Mouse (Mus musculus): ENCODE results near the gene Irf2bp2. TPM values are rescaled to one million over a fixed set of nuclear protein-coding genes. Genes with fewer than 3 reads are reported as not detected.

Irf2bp2 gene
- total RNA-seq (2021), result 100 to 1,000 TPM; 118 to 119 TPM
- long read RNA-seq, experiment 1, full-length matches to known transcripts, result 140 of 166 reads
- long read RNA-seq, experiment 1, partial matches to known transcripts, result 0 of 166 reads
- long read RNA-seq, experiment 1, other reads (novel, unspliced or antisense), result 26 of 166 reads
- long read RNA-seq, experiment 2, full-length matches to known transcripts, result 90 of 151 reads
- long read RNA-seq, experiment 2, partial matches to known transcripts, result 60 of 151 reads
- long read RNA-seq, experiment 2, other reads (novel, unspliced or antisense), result 1 of 151 reads

DNA sequence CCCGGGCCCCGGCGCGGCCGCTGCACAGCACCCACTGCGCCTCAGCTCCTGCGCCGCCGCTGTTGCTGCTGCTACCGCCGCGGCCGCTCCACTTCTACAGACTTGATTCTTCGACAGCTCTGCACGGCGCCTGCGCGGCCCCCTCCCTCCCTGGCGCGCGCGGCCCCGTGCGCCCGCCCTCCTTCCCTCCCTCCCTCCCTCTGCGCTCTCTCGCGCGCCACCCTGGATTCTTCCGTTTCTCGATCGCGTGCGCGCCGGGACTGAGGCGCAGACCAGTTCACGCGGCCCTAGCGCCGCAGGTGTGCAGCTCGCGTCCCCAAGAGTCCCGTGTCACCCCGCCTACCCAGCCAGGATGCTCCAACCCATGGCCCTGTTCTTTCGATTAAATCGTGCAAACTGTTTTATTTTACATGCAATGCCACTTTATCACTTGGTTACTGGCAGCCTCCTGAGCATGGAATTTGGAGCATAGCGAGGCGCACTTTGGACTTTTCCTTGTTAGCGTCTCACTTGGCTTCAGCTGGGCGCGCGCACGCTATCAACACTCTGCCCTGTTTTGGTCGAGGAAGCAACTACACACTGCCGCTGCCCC, at the start of gene Irf2bp2:
Gene Irf2bp2 (minus strand): TSS at position 98 of the 592 bp plus-strand sequence.
- DNase-seq (ENCODE audit: low spot score in 2 of 2), result peak; percentile 92 to 93

DNA sequence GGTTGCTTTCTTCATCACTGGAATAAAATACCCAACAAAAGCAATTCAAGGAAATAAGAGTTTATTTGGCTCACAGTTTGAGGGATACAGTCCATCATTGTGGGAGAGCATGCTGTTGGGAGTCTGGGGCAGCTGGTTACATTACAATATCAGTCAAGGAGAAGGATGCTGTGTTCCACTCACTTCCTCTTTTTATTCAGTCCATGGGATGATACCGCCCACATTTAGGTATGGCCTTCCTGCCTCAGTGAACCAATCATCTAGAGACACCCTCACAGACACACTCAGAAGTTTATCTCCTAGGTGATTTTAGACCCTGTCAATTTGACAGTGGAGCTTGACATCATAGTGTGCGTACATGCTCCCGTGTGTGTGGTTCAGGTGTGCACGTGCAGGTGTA, 48.9 kb upstream of the Irf2bp2 start:
- no peak for DNase-seq (ENCODE audit: low spot score in 2 of 2)

DNA sequence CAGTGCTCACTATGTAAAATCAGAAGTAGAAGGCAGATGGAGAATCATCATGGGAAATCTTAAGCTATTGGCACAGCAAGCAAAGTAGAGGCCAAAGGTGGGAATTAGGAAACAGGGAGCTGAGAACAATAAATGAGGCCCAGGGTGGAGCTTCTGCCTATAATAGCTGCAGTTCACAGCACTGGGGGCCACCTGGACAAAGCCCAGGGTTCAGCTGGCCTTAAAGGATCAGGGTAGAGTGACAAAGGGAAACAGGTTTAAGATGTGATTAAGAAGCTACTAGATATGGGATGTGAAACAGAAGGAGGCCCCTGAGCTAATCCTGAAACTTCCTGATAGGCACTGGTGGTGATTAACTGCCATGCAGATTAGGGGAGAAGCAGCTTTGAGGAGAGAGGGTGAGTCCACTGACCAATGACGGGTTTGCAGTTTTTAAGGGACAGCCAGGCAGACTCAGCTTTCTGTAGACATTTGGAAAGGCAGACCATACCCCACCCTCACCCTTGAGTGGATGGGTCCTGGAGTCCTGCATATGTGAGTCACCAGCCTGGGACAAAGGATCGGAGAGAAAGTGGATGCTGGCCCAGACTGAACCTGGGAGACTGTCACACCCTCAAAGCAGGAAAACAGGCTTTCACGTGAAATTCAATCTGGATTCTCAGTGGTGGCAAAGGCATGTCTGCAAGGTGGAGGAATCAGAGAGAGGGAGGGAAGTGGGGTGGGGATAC, 47.9 kb upstream of the Irf2bp2 start:
- DNase-seq (ENCODE audit: low spot score in 2 of 2), result no peak

DNA sequence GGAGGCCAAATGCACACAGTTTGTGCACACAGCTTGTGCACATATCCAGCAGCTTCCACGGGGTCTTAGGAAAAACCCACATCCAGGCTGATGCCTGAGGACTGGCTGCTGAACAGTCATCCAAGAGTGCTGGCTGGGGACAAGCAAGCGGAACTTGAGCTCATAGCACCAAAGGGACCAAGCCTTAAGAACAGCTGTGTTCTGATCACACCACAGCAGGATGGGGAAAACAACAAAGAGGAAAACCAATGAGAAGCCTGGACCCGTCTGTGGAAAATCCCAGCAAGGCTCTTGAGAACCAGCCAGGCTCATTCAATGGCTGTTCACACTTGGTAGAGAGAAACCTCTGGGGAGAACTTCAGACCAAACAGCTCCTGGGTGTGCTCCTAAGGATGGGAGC, 45.4 kb upstream of the Irf2bp2 start:
- DNase-seq (ENCODE audit: low spot score in 2 of 2), result no peak

DNA sequence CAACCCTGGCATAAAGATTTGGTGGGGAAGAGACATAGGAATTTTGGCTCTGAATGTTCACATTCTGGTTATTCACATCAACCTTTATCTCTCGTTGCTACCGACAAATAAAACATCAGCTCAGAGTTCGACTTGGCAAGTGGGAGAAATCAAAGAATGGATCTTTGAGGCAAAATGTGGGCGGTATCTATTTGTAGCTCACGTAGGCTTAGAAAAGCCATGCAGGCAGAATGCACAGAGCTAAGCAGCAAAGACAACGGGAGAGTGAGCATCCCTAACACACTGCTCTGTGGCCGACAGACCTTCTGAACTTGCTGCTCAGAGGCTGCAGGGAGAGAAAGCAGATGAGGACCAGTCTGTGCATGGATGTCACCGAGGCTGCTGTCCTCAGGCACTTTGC, 44.2 kb upstream of the Irf2bp2 start:
- no peak for DNase-seq (ENCODE audit: low spot score in 2 of 2)

DNA sequence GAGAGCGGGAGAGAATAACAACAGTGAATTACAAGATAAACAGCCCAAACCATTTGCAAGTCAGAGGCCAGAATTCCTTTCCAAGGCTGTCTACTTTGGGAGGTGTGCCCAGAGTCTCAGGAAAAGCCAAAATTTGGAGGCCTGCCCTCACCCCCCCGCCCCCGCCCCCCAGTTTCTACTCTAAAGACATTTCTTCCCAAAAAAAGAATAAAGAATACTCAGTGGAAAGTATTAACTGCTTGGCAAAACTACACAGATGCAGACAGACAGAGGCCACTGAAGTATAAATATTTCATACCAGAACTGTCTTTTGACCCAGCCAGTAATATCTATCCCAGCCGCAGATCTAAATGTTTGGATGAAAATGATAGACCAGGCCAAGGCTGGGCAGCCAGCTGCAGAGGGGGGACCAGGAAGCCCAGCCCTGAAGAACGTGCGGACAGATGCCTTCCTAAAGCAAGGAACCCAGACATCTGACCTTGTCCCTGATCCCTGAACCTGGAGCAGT, 40.8 kb upstream of the Irf2bp2 start:
- DNase-seq (ENCODE audit: low spot score in 2 of 2), result no peak

DNA sequence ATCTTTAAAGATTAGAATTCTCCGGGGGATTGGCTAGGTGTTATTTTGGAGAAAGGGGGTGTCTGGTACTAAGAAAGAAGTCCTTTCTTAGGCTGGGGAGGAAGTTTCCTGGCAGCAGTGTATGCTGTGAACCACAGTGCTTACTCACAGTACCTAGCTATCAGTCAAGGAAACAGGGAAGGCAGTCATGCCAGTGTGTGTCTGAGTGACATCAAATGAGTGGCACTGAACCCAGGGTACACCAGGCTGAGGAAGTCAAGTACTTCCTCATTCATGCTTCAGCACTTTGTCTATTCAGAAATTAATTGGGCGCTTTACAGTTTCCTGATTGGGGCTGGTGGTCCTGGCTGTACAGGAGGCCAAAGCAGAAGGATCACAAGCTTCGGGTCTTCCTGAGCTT, 34.8 kb upstream of the Irf2bp2 start:
- no peak for DNase-seq (ENCODE audit: low spot score in 2 of 2)

DNA sequence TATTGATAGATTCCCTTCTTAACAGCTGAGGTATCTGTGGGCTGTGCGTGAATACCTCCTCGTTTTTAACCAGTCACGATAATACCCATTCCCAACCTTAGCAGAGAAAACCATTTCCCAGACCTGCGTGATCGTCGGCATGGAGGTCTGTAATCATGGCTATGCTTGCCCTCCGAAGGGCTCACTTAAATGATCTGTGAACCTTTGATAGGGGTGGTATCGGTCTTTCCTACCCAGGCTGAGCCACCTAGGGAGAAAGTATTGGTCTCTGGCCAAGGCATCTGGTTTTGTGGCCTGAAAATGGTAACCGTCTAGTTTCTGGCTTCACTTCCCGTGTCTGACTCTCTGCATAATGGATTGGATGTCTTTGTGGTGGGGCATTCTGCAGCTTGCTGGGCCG, 32.6 kb upstream of the Irf2bp2 start:
- DNase-seq (ENCODE audit: low spot score in 2 of 2), result no peak

DNA sequence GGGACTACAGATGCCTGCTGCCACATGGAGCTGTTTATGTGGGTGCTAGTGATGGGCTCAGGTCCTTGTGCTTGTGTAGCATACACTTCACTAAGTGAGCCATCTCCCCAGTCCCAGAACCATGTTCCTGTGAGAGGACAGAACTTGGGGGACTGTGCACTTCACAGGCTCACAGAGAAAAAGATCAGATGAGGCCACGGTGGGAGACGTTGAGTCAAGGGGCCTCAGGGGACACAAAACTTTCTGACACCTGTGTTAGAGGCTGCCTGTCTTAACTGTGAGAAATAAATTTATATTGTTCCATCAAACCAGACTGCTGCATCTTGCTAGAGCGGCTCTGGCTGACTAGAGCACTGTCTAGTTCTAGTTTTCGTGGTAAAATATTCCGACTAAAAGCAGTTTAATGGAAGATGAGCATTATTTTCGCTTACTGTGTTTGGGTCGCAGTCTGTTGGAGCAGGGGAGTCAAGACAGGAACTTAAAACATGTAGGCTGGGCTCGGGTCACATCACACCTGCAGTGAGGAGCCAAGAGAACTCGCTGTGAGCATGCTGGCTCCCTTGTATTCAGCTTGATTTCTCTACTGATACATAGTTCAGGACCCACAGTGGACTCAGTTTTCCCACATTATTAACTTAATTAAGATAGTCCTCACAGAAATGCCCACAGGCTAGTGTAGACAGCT, 28.5 kb upstream of the Irf2bp2 start:
- DNase-seq (ENCODE audit: low spot score in 2 of 2), result no peak

DNA sequence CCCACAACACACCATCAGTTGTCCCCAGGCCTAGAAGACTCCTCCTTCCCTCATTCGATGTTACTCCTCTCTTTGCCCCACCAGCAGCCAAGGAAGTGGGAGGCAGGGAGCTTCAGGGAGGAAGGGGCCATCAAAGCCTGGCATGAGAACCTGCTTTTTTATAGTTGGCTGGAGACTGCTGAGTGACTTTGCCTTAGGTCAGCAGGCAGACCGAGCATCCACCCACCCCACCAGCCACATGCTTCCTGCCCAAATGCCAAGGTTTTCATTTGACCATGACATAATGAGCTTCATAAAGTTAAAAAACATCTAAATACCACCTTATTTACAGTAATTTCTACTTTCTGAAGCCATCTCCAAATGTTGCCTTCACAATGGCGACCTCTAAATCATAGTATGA, 26.9 kb upstream of the Irf2bp2 start:
- peak in 1 of 2 experiments; percentile 41 for DNase-seq (ENCODE audit: low spot score in 2 of 2)

DNA sequence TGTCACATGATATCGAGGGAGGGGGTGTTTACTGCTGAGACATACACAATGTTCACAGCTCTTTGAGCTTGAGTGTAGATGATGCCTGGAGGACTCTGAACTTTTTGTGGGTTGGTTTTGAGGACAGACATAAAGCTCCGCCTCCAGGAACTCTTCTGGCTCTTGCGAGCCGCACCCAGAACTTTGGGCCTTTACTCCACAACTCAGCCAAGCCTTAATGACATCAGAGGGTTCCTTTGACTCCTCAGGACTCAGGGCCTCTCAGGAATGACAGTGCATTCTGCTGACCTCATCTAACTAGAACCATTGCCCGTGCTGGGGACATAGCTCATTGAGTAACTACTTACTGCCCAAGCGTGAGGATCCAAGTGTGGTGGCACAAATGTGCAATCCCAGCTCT, 25.7 kb upstream of the Irf2bp2 start:
- no peak for DNase-seq (ENCODE audit: low spot score in 2 of 2)

DNA sequence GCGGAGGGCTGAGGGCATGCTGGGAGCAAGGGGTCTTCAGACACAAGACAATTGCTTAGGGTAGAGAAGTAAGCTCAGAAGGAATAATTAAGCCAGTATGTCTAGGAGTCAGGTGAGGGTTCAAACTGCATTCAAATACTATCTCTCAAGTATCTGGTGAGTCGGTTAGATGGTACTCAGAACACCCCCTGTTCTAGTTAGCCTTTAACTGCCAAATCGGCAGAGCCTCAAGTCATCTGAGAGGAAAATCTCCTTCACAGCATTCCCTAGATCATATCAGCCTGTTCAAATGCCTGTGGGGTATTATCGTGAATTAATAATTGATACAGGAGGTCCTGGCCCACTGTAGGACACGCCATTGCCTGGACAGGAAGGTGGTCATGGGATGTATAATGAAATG, 23.9 kb upstream of the Irf2bp2 start:
- DNase-seq (ENCODE audit: low spot score in 2 of 2), result no peak

DNA sequence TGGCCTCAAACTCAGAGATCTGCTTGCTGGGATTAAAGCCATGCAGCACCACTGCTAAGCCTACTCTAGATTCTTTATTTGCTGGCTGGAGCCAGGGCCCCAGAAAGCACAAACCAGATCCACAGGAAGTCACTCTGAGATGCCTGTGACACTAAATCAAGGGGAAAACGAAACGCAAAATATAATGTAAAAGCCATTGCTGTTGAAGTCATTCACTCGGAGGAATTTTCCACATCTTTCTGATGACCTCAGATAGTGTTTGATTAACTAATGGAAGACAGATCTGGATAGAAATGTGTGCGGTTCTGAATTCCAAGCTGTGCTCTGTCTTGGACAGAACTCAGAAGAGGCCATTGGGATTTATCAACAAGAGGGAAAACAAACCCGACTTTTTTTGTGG, 22.9 kb upstream of the Irf2bp2 start:
- no peak for DNase-seq (ENCODE audit: low spot score in 2 of 2)

DNA sequence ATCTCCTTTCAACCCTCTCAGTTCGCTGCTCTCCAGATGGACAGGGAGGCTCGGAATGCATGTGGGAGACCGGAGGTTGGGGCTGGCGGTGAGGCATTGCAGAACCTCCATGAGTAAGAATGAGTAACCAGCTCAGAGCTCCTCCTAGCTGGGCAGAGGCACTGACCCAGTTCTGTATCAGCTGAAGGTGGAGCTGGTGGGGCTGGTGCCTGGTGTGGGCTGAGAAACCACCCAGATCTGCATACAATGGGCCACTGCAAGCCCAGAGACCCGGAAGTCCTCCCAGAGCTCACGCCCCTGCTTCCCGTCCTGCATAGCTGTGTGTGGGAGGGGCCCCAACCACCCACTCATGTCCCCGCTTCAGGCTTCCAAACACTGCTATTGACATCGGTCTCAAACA, 22.0 kb upstream of the Irf2bp2 start:
- peak; percentile 49 to 55 for DNase-seq (ENCODE audit: low spot score in 2 of 2)

DNA sequence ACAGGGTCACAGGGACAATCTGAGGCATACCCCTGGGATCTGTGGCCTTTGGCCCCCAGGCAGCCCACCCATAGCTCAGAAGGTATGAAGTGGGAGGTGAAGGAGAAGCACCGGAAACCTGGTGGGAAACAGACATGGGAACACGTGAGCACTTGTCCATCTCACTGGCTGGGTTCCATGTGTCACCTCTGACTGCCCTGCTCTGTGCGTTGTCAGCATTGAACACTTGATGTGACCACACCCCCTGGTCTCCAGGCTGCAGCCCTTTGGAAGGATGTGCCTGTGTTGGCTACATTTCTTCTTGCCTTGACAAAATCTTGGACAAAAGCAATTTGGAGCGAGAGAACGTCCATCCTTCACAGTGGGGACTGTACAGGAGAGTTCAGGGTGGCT, 20.9 kb upstream of the Irf2bp2 start:
- no peak for DNase-seq (ENCODE audit: low spot score in 2 of 2)

DNA sequence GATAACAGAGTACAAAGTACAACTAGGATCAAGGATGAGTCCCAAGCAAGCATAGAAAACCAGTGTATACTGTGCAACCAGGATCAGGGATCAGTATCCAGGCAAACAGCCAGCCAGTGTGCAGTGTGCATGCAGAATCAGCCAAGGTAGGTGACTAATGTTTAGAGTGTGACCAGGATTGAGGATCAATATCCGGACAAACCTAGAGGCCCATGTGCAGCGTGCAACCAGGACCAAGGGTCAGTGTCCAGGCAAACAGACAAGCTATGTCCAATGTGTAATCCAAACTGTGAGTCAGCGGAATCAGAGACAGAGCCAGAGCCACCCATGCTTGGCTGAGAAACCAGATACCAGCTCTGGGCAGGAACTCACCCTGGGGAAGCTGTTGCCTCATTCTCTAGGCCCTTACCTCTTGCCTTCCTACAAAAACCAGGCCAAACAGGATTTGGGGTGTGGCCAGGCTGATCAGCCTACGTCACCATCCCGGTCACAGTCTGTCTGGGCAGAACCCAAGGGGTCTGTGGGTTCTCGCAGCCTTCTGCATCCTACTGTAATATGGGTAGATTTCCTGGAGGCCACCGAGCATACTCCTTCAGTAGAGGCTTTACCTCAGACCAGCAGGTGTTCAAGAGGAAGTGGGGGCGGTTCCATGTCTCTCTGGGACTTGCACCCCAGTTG, 20.4 kb upstream of the Irf2bp2 start:
- DNase-seq (ENCODE audit: low spot score in 2 of 2), result peak in 1 of 2 experiments; percentile 47

DNA sequence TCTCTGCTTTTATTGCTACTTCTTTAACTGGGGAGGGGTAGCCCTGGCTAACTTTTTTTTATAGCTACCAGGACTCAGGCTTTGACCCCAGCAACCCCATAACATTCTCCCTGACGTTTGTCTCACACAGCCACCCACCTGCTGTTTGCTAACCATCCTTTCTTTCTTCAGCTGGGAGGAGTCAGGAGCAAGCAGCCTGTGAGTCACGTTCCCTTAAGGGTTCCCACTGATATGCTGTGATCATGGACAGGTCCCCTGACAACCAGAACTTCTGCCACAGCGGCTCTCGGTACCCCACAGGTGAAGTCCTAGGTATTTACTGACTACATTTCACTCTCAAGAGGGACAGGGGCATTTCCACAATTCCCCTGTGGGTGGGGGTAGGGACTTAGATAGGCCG, 19.4 kb upstream of the Irf2bp2 start:
- no peak for DNase-seq (ENCODE audit: low spot score in 2 of 2)

DNA sequence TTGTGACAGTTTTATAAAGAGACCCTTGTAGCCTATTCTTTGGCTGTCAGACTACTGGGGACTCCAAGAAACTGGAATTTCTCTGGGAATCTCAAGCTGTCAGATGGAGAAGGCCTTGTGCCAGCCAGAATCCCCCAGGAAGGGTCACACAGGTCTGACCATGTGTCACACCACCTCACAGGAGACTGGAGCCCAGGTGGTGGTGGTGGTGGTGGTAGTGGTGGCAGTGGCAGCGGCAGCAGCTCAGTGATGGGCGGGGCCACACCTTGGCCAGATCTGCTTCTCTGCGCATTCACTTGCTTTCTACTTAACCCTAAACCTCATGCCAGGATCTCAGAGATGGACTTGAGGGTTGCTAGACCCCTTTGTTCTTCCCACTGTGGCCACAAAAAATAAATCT, 19.0 kb upstream of the Irf2bp2 start:
- no peak for DNase-seq (ENCODE audit: low spot score in 2 of 2)

DNA sequence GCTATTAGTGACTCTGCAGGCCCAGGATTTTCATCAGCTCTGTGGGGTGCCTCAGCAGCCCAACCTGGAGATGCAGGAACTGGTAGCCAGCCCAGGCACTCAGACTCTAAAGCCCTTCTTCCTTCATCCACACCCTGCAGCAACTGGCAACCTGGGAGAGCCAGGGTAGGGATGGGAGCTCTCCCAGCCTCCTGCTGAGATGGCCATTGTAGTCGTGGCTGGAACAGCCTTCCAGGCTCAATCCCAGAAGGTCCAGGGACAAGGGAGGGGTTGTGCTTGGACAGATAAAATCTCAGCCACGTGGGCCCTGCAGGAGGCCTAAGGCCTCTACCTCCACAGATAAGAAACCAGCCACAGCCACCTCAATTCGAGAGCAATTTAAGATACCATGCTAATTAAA, 16.9 kb upstream of the Irf2bp2 start:
- DNase-seq (ENCODE audit: low spot score in 2 of 2), result no peak

DNA sequence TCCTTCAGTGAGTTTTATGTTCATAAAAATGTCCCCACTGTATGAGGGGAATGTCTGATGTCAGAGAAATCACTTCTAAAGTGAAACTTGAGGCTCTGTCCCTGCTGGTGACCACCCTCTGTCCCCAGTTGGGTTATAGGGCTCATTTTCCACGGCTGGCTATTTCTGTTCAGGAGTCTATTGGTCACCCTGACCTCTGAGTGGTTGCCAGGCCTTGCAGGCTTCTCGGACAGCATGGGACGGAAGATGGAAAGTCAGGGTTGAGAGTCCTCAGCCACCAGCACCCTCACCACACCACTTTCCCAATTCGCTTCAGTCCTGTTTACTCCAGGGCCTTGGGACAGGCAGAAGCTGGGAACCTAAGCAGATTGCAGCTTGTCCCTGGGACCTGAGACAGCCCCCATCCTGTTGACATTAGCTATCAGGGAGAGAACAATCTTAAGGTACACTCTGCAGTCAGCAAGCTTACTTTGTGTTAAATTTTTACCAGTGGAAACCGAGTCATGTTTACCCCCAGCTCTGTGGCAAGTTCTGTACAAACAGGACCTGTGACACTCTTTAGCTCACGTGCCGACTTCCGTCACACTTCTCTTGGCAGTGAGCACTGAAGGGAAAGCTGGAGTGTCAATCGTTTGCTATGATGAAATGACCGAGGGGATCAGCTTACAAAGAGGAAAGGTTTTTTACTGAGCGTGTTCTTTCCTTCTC, 15.9 kb upstream of the Irf2bp2 start:
- DNase-seq (ENCODE audit: low spot score in 2 of 2), result no peak

Measured in adrenal gland, adult 18-20 months (tissue).